Mouse (Mus musculus) thymus, adult 2 months (tissue): Measurements from ENCODE around the gene Prmt6. TPM values are rescaled to one million over a fixed set of nuclear protein-coding genes. Genes with fewer than 3 reads are reported as not detected.

Experiments
- DNase-seq: peaks from one replicate; pipeline ENCODE4 v3.0.0; 2021
- H3K27ac ChIP-seq: fragments of 200-500 bp; 2 replicates; pipeline ENCODE4 v1.5.1; 2012; ENCODE audit warnings: low read length, control low read depth; ENCODE audit not compliant: control insufficient read depth, insufficient read depth
- H3K27me3 ChIP-seq: fragments of 200-500 bp; 2 replicates; pipeline ENCODE4 v1.6.1; 2012; ENCODE audit warnings: mild to moderate bottlenecking, low read length, moderate library complexity, mixed read lengths; ENCODE audit not compliant: control insufficient read depth, insufficient read depth
- H3K36me3 ChIP-seq: fragments of 200-500 bp; 2 replicates; pipeline ENCODE4 v1.6.1; 2012; ENCODE audit warnings: mild to moderate bottlenecking, low read length, moderate library complexity; ENCODE audit not compliant: control insufficient read depth, insufficient read depth
- H3K4me1 ChIP-seq: fragments of 200-500 bp; replicated peaks from 2 replicates; pipeline ENCODE4 v1.6.1; 2012; ENCODE audit warnings: low read length; ENCODE audit not compliant: control insufficient read depth, insufficient read depth
- H3K4me3 ChIP-seq: fragments of 200-500 bp; 2 replicates; pipeline ENCODE4 v1.5.1; 2012; ENCODE audit warnings: mild to moderate bottlenecking, low read length, control low read depth, moderate library complexity; ENCODE audit not compliant: control insufficient read depth, insufficient read depth
- CTCF ChIP-seq: fragments of 200-500 bp; IDR thresholded peaks from 2 replicates; pipeline ENCODE4 v1.5.1; 2012; ENCODE audit warnings: mild to moderate bottlenecking, control low read depth, low read length, moderate library complexity, borderline replicate concordance; ENCODE audit not compliant: control insufficient read depth, poor library complexity, insufficient read depth; ENCODE audit errors: extremely low read depth
- POLR2A ChIP-seq: fragments of 200-500 bp; IDR thresholded peaks from 2 replicates; pipeline ENCODE4 v1.6.1; 2012; ENCODE audit warnings: mild to moderate bottlenecking, low read length, control low read depth, moderate library complexity; ENCODE audit not compliant: control insufficient read depth, poor library complexity, insufficient read depth; ENCODE audit errors: extremely low read depth
- WGBS: fragments of 180-500 bp; shearing (Covaris S2); methylation state at CpG from one replicate; pipeline ENCODE4 v1.1.7; 2018; 5-methylcytosine and 5-hydroxymethylcytosine counted together
- polyA plus RNA-seq: library from polyadenylated mRNA; depleted of rRNA; stranded (reverse); fragments of >200 nt; gene quantifications from 2 replicates; pipeline ENCODE4 v1.2.3, GENCODE M21; 2012; rRNA removed

Prmt6 gene
- polyA plus RNA-seq = 17.0 and 20.3 TPM in 2 replicates

GRCm38 (mm10) chr3:110250839-110251700, at the start of gene Prmt6:
Gene Prmt6, minus strand, starts transcription at chr3:110250998.
- TF ChIP-seq CTCF (0 out of 2 replicates have a peak, but pooled peaks have one; percentile 30), POLR2A (peak; percentile 79)
- H3K27me3 ChIP-seq = no peaks in the 10 kb centered on the region
- DNase-seq = peak; percentile 92
- no peak within 1 kb of the TSS for H3K27ac ChIP-seq
- H3K4me3 ChIP-seq = peak within 1 kb of the TSS; percentile 92
- 21% methylated on average over 38 of the region's 38 CpGs for WGBS
- H3K4me1 ChIP-seq = peaks cover 6% of the 10 kb centered on the region; the same call in 1 of the 2 replicates
- no peaks in the 10 kb centered on the region for H3K36me3 ChIP-seq

DNA sequence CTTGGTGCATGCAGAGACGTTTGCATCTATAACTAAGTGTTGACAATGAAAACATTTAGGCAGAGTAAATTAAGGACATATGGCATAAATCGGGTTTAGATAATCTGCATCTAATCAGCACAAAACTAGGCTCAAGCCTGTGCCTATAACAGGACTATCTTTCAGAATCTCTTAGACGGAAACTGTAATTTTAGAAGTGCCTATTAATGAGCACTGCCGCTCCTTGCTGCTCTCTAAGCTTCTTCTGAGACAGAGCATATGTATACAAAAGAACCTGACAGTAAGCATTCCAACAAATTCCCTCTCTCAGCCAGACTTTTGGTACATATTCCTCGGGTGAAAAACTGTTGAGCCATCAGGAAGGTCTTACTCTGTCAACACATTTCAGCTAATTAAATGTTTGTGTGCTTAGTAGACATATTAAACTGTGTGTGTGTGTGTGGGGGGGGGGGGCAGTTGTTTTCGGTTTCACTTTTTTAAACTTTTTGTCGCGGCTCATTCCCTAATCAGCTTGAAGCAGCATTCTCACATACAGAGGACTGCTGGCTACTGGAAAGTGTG, 39.8 kb upstream of the Prmt6 start:
- no peak for DNase-seq
- Histone ChIP-seq H3K4me1 (no peaks in the 10 kb centered on the region), H3K4me3 (no peak overlapping the region), H3K27ac (no peak overlapping the region), H3K27me3 (no peaks in the 10 kb centered on the region), H3K36me3 (no peaks in the 10 kb centered on the region)
- TF ChIP-seq POLR2A (no peak), CTCF (no peak)
- WGBS = 86% methylated on average over 8 of the region's 8 CpGs

GRCm38 (mm10) chr3:110282651-110283050, 31.9 kb upstream of the Prmt6 start:
- Histone ChIP-seq H3K27ac (no peak overlapping the region), H3K27me3 (no peaks in the 10 kb centered on the region), H3K4me3 (no peak overlapping the region), H3K36me3 (no peaks in the 10 kb centered on the region), H3K4me1 (no peaks in the 10 kb centered on the region)
- 91% methylated on average over 5 of the region's 5 CpGs for WGBS
- TF ChIP-seq CTCF (no peak), POLR2A (no peak)
- DNase-seq = no peak

GRCm38 (mm10) chr3:110267790-110268189, 17.0 kb upstream of the Prmt6 start:
- WGBS = 86% methylated on average over 2 of the region's 2 CpGs
- no peaks in the 10 kb centered on the region for H3K4me1 ChIP-seq

GRCm38 (mm10) chr3:110253105-110253504, 2.3 kb upstream of the Prmt6 start:
- H3K36me3 ChIP-seq = no peaks in the 10 kb centered on the region
- H3K4me1 ChIP-seq = peaks cover 6% of the 10 kb centered on the region; the same call in 1 of the 2 replicates
- no peak overlapping the region for H3K4me3 ChIP-seq
- no peak overlapping the region for H3K27ac ChIP-seq
- 95% methylated on average over 4 of the region's 4 CpGs for WGBS
- DNase-seq = no peak
- H3K27me3 ChIP-seq = no peaks in the 10 kb centered on the region
- TF ChIP-seq POLR2A (no peak), CTCF (no peak)

More at GRCm38 (mm10) chr3:110267790-110268189, 17.0 kb upstream of the Prmt6 start:
- no peaks in the 10 kb centered on the region for H3K36me3 ChIP-seq
- no peak overlapping the region for H3K4me3 ChIP-seq
- no peaks in the 10 kb centered on the region for H3K27me3 ChIP-seq
- no peak for TF ChIP-seq CTCF
- TF ChIP-seq POLR2A = no peak
- H3K27ac ChIP-seq = no peak overlapping the region
- DNase-seq = no peak

GRCm38 (mm10) chr3:110249891-110250838, 633 bp downstream of the Prmt6 start:
- H3K36me3 ChIP-seq = no peaks in the 10 kb centered on the region
- H3K27me3 ChIP-seq = no peaks in the 10 kb centered on the region
- TF ChIP-seq CTCF (no peak), POLR2A (no peak)
- peaks cover 6% of the 10 kb centered on the region; the same call in 1 of the 2 replicates for H3K4me1 ChIP-seq
- H3K27ac ChIP-seq = no peak overlapping the region
- under 1% methylated on average over 89 of the region's 89 CpGs for WGBS
- H3K4me3 ChIP-seq = peak overlapping the region; percentile 92
- DNase-seq = peak; percentile 61
